Mouse (Mus musculus) lung, postnatal 25 days (tissue): ENCODE measurements around the gene Sema3f.

Experiments used
- DNase-seq: peaks from one replicate; pipeline ENCODE4 v3.0.0; 2022; ENCODE audit warnings: low spot score

Gene Sema3f

GRCm38 (mm10) chr9:107709697-107710483 lies at the start of gene Sema3f:
Gene Sema3f, minus strand, starts transcription at chr9:107710475.
- peak; percentile 87 for DNase-seq

- no peak for DNase-seq
Measured at GRCm38 (mm10) chr9:107759593-107759992, 49.3 kb upstream of the Sema3f start.

DNA sequence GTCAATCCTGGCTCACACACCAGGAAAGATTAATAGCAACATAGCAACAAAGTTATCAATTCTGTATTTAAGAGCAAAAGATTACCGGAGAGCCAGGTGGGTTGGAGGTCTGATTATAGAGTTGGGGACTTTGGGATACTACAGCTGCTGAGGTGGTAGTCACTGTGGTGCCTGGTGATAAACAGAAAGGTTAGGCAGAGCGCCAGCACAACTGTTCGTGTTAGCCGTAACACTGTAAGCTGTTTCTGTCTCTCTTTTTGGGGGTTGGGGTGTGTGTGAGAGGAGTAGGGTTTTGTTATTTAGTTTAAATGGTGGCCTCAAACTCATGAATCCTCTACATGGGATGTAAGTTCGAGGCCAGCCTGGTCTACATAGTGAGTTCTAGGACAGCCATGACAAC lies 40.1 kb upstream of the Sema3f start:
- DNase-seq: no peak

DNA sequence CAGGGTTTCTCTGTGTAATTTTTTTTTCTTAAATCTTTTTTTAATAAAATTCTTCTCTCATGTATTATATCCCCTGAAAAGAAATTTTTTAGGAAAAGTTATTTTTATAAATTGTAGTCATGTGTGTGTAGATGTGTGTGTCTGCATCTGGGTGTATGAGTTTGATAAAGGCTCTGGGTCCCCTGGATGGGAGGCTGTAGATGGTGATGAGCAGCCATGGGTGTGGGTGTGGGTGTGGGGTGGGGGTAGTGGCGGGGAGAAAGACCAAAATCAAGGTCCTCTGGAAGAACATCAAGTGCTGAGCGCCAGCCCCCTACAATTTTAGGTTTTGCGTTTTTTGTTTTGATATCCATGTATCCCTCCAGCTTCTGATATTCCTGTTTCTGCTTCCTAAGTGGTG lies 37.8 kb upstream of the Sema3f start:
- no peak for DNase-seq

- peak; percentile 16 for DNase-seq
Measured at GRCm38 (mm10) chr9:107747310-107747709, 37.0 kb upstream of the Sema3f start.

DNA sequence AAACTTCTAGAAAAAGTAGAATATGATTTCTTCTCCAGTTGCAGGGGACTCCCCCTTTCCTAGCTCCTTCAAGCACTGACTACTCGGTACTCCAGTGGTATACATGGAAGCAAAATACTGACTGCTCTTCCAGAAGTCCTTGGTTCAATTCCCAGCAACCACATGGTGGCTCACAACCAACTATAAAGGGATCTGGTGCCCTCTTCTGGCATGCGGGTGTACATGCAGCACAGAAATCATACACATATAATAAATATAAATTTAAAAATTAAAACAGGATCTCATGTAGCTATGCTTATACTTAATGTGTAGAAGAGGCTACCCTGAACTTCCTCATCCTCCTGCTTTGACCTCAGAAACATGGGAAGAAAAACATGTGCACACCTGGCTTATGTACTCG lies 36.4 kb upstream of the Sema3f start:
- DNase-seq: no peak

DNA sequence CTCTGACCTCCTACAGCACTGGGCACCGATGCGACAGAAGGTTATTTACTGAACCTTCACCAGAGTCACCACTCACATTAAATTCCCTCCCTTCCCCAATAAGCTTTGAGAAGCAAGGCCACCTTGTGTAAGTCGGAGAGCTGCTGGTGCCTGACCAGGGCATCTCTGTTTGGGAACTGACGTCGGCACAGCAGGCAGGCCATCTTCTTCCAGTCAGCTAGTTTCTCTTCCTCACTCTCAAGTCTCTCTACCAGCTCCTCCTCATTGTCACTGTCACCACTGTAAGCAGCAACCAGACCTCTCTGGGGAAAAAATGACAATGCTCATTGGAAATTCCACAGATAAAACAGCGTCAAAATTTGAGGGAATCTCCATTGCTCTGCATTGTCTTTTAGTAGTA lies 33.8 kb upstream of the Sema3f start:
- DNase-seq: no peak

DNA sequence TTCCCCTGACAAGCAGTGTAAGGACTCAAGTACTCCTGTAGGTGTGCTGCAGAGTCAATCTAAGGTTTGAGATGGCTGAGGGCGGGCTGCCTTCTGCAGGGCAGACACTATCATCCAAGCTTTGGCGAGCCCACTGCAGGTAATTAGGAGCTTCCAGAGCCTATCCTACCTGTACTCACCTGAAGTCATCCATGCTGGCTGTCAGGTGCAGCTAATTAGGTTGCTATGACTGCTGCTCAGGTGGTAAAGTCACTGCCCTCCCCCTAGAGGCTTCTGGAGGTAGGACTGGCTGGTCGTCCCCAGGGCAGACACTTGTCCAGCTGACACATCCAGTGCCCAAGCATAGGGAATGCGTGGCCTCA lies 28.5 kb upstream of the Sema3f start:
- DNase-seq: no peak

- DNase-seq: peak; percentile 88
Measured at GRCm38 (mm10) chr9:107738020-107738840, 28.0 kb upstream of the Sema3f start.

- DNase-seq: no peak
Measured at GRCm38 (mm10) chr9:107736185-107736485, 25.9 kb upstream of the Sema3f start.

GRCm38 (mm10) chr9:107735356-107736184 lies 25.3 kb upstream of the Sema3f start:
- no peak for DNase-seq

DNA sequence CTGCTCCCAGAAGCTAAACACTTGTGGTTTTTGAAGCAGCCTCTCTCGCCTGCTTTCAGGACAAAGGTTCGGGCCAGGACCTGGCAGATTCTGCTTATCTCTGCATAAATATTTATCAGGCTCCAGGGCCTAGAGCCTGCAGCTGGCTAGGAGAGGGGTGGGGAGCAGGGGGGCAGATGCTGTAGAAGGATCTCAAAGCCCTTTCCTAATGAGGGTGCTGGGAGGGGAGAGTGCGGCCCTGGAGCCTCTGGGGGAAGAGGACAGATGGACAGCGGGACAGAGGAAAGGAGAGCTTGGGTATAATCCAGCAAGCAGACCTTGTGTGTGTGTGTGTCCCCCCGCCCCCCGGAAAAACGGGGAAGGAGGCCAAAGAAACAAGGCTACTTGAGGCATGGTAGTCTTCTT lies 24.3 kb upstream of the Sema3f start:
- no peak for DNase-seq

- DNase-seq: no peak
Measured at GRCm38 (mm10) chr9:107729709-107730108, 19.4 kb upstream of the Sema3f start.

DNA sequence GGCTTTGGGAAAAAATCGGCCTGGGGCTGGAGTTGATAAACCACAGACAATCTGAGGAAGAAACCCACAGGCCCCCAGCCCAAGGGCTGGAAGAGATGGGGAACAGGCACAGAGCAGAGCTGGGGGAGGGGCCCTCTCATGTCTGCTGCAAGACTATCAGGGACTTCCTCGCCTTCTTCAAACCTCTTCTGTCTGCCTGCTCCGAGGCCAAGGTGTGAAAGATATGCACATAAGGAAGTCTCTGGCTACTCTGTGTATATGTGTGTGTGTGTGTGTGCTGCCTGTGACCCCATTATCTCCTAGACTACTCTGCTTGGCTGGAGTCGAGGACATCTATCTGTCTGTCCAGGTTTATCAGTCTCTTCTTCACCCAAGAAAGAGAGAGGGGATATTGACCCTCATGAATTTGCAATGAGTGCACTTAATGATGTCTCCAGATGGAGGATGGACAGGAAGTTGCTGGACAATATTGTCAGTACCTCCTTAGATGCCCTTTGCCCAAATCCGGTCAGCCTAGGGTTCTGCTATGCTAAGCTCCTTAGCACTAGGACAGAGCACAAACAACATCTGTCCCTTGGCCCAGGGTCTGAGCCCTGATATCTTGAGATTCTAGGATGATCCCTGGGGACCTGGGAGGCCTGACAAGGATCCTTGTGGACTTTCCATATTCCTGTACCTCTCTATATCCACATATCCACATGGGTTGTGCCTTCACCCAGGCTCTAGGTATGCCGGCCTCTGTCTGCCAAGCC lies 18.8 kb upstream of the Sema3f start:
- no peak for DNase-seq

- no peak for DNase-seq
Measured at GRCm38 (mm10) chr9:107727041-107727440, 16.8 kb upstream of the Sema3f start.

GRCm38 (mm10) chr9:107724796-107725195 lies 14.5 kb upstream of the Sema3f start:
- no peak for DNase-seq

GRCm38 (mm10) chr9:107723794-107724531 lies 13.7 kb upstream of the Sema3f start:
- peak; percentile 87 for DNase-seq

GRCm38 (mm10) chr9:107723292-107723691 lies 13.0 kb upstream of the Sema3f start:
- no peak for DNase-seq

DNA sequence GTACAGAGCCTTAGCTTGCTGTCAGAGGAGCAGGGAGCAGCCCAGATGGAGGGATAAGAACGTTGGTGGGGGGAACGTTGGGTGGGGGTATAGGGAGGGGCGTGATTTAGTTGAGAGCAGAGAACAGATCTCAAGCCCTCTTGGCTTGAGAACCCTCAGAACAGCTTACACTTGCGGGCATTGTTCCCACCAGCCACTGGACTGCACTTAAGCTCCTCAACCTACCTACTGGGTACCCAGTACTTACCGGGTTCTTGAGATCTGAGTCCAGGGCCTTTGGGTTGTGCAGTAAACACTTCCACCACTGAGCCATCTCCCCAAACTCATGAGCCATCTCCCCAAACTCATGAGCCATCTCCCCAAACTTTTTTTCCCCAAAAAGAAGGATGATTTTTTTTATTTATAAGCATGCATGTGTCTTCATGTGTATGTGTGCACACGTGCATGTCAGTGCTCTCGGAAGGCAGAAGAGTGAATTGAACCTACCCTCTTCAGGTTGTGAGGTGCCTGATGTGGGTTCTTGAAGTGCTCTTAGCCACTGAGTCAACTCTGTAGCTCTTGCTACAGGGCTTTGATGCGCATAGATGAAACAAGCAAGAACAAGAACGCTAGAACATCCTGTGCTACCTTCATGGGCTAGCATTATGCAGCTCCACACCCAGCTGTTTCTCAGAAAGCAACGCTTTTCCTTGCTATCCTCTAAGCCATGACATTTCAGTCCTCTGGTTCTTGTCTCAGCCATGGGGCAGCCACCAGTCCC lies 8.7 kb upstream of the Sema3f start:
- DNase-seq: peak; percentile 61

DNA sequence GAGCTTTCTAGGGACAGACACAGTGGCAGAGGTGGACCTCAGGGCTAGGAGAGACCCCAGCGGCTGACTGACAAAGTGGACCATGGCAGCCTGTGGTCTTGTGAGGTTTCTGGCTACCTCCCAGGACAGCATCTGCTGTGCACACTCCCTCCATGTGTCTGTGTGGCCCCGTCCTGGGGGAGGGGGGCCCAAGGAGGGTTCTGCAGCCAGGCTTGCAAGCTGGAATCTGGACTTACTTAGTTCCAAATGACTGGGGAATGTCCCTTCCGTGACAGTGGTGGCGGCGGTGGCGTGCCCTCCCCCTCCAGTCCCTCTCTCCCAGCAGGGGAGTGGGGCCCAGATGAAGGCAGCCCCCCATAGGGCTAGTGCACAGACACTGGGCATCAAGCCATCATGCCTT lies 6.7 kb upstream of the Sema3f start:
- DNase-seq: no peak
